Mouse (Mus musculus): Measurements from ENCODE around the gene Camkk2. TPM values are rescaled to one million over a fixed set of nuclear protein-coding genes. Genes with fewer than 3 reads are reported as not detected.
A peak's percentile ranks its signal among the peaks of the same experiment; 100 is the strongest.

Camkk2 gene
- total RNA-seq, 1 experiment from 2014 or later = 20.8 TPM

- ATAC-seq (replicated peaks; ENCODE audit: low read depth, poor library complexity, severe bottlenecking) = no peak
These were observed 75.6 kb downstream of the Camkk2 start for GRCm38 (mm10) chr5:122703574-122703973.

- no peak for ATAC-seq (replicated peaks; ENCODE audit: low read depth, poor library complexity, severe bottlenecking)
These were observed 77.1 kb downstream of the Camkk2 start for GRCm38 (mm10) chr5:122702156-122702555.

GRCm38 (mm10) chr5:122700837-122701212 lies 78.4 kb downstream of the Camkk2 start:
- peak; percentile 29; the same call in 1 of the 2 replicates for ATAC-seq (replicated peaks; ENCODE audit: low read depth, poor library complexity, severe bottlenecking)

GRCm38 (mm10) chr5:122700109-122700836 lies 78.9 kb downstream of the Camkk2 start:
- no peak for ATAC-seq (replicated peaks; ENCODE audit: low read depth, poor library complexity, severe bottlenecking)

- no peak for ATAC-seq (replicated peaks; ENCODE audit: low read depth, poor library complexity, severe bottlenecking)
These were observed 80.5 kb downstream of the Camkk2 start for GRCm38 (mm10) chr5:122698701-122699060.

GRCm38 (mm10) chr5:122698041-122698700 lies 81.0 kb downstream of the Camkk2 start:
- ATAC-seq (replicated peaks; ENCODE audit: low read depth, poor library complexity, severe bottlenecking) = peak; percentile 39

GRCm38 (mm10) chr5:122695516-122695915 lies 83.7 kb downstream of the Camkk2 start:
- ATAC-seq (replicated peaks; ENCODE audit: low read depth, poor library complexity, severe bottlenecking) = no peak

- no peak for ATAC-seq (replicated peaks; ENCODE audit: low read depth, poor library complexity, severe bottlenecking)
These were observed 85.6 kb downstream of the Camkk2 start for GRCm38 (mm10) chr5:122693431-122694207.

- no peak for ATAC-seq (replicated peaks; ENCODE audit: low read depth, poor library complexity, severe bottlenecking)
These were observed 88.7 kb downstream of the Camkk2 start for GRCm38 (mm10) chr5:122690486-122690885.

GRCm38 (mm10) chr5:122689153-122689552 lies 90.1 kb downstream of the Camkk2 start:
- ATAC-seq (replicated peaks; ENCODE audit: low read depth, poor library complexity, severe bottlenecking) = no peak

GRCm38 (mm10) chr5:122687391-122687790 lies 91.8 kb downstream of the Camkk2 start:
- ATAC-seq (replicated peaks; ENCODE audit: low read depth, poor library complexity, severe bottlenecking) = no peak

- peak; percentile 80 for ATAC-seq (replicated peaks; ENCODE audit: low read depth, poor library complexity, severe bottlenecking)
These were observed 95.3 kb downstream of the Camkk2 start for GRCm38 (mm10) chr5:122683926-122684325.

- no peak for ATAC-seq (replicated peaks; ENCODE audit: low read depth, poor library complexity, severe bottlenecking)
These were observed 97.9 kb downstream of the Camkk2 start for GRCm38 (mm10) chr5:122681276-122681675.

Other genes starting within 250 kb of the Camkk2 start
- gene Ift81, start 164.9 kb downstream of the Camkk2 start, total RNA-seq (2017) = 6.1 and 19.6 TPM in 2 replicates
- gene P2rx7, start 135.5 kb downstream of the Camkk2 start, total RNA-seq (2017) = 5.2 and 5.3 TPM in 2 replicates
- gene P2rx4, start 71.9 kb downstream of the Camkk2 start, total RNA-seq (2017) = 12.1 and 17.4 TPM in 2 replicates
- gene Anapc5, start 41.9 kb upstream of the Camkk2 start, total RNA-seq (2017) = 344 and 345 TPM in 2 replicates
- gene Rnf34, start 70.6 kb upstream of the Camkk2 start, total RNA-seq (2017) = 15.3 and 23.0 TPM in 2 replicates
- gene Kdm2b, start 210.4 kb upstream of the Camkk2 start, total RNA-seq (2017) = 60.6 and 72.8 TPM in 2 replicates
- gene Orai1, start 235.7 kb upstream of the Camkk2 start, total RNA-seq (2017) = 10.6 and 13.0 TPM in 2 replicates